Mouse (Mus musculus): ENCODE results near the gene Ralgps1.
"Not testable (repeated sequence)": the region's sequence is repeated elsewhere in the genome, so short reads cannot be mapped to it uniquely, and the experiment has no call there.

The Ralgps1 gene

DNA sequence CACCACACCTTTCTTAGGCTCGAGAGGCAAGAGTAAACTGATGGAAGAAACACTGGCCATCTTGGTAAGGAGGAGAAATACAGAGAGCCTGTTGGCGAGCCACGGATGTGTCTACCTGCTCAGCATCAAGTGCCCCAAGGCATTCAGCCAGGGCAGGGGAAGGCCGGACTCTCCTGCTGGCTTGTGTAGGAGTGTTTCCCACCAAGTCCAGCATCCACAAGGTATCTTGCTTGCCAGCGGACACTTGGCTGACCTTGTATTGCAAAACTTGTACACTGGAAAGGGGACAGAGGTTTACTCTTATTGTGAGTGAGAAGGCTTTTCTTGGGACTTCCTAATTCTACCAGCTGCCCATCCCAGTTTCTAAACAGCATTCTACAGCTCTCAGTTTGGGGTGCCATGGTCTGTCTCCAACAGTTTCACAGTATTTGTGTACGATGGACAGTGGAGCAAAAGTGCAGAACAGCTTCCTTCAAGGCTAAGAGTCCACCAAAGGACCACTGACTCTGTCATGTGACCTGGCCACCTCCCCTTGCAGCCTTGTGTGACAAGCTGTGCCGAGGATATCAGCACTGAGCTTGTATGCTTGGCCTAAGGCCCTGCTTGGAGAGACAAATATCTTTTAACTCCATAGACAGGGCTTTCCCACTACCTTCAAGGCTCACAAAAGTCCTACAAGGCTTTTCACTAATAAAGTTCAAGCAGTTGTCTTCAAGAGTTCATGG lies 236.4 kb downstream of the Ralgps1 start:
- no peak for DNase-seq (ENCODE audit: low spot score in 2 of 2)

GRCm38 (mm10) chr2:33132306-33132705 lies 239.0 kb downstream of the Ralgps1 start:
- no peak for DNase-seq (ENCODE audit: low spot score in 2 of 2)

GRCm38 (mm10) chr2:33131500-33132092 lies 239.7 kb downstream of the Ralgps1 start, which contains the start of gene Garnl3:
Garnl3 (minus strand) TSS chr2:33131654.
- peak; percentile 36 to 51 for DNase-seq (ENCODE audit: low spot score in 2 of 2)

- peak; percentile 98 for DNase-seq (ENCODE audit: low spot score in 2 of 2)
Measured at GRCm38 (mm10) chr2:33130526-33131483, 240.5 kb downstream of the Ralgps1 start.

GRCm38 (mm10) chr2:33130141-33130525 lies 241.2 kb downstream of the Ralgps1 start:
- DNase-seq (ENCODE audit: low spot score in 2 of 2), result no peak

DNA sequence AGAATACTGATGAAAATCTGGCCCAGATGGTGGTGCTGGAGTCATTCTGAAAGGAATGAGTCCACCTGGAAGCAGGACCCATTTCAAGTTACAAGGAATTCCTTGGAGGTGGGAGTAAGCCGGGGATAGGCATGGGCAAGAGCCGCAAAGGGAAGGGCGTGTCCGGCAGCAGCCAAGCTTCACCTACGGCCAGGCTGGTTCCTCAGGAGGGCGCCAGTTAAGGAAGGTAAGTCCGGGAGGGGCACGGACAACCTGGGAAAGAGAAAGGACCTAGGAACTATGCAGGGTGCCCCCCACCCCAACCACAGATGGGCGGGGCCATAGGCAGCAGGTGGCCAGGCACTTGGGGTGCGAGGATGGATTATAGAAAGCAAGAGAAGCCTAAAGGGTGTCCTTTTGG lies 241.6 kb downstream of the Ralgps1 start:
- no peak for DNase-seq (ENCODE audit: low spot score in 2 of 2)

- DNase-seq (ENCODE audit: low spot score in 2 of 2), result no peak
Measured at GRCm38 (mm10) chr2:33129005-33129404, 242.3 kb downstream of the Ralgps1 start.

- no peak for DNase-seq (ENCODE audit: low spot score in 2 of 2)
Measured at GRCm38 (mm10) chr2:33127271-33127670, 244.0 kb downstream of the Ralgps1 start.

DNA sequence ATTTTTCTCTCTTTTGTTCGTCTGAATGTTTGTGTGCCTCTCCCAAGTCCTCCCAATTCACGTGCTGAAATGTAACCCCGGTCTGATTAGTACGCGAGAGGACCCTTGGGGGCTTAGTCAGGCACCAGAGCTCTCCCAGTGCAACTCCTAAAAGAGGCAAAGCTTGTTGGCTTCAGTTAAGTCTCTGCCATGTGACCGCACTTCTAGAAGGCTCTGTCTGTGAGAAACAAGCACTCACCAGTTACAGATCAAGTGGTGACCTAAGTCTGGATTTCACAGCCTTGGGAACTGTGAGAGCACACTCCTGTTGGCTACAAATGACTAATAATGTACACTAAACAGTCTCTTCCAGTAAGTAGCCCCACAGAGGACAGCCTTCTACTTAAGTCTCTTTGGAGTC lies 248.4 kb downstream of the Ralgps1 start:
- no peak for DNase-seq (ENCODE audit: low spot score in 2 of 2)

GRCm38 (mm10) chr2:33100536-33100935 lies 270.8 kb downstream of the Ralgps1 start:
- no peak for DNase-seq (ENCODE audit: low spot score in 2 of 2)

GRCm38 (mm10) chr2:33097326-33097725 lies 274.0 kb downstream of the Ralgps1 start:
- not testable (repeated sequence) for DNase-seq (ENCODE audit: low spot score in 2 of 2)

DNA sequence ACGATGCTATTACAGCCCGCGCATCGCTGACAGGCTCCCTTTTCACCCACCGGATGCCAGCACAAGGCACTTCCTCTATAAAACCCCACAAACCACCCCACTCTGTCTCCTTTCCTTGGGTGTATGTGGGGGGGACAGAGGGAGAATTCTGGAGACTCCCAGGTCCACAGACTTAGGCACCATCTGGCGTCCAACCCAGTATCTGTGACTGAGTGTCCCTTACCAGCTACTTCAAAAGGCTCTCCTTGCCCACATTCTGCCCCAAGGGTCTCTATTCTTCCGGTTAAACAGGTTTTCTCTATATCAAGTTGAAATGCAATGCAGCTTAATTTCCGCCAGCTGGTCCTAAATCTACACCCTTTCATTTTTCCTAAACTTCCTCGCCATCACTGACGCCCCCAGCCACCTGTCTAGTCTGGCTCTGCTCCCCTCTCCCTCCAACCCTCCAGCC lies 276.0 kb downstream of the Ralgps1 start:
- DNase-seq (ENCODE audit: low spot score in 2 of 2), result no peak

DNA sequence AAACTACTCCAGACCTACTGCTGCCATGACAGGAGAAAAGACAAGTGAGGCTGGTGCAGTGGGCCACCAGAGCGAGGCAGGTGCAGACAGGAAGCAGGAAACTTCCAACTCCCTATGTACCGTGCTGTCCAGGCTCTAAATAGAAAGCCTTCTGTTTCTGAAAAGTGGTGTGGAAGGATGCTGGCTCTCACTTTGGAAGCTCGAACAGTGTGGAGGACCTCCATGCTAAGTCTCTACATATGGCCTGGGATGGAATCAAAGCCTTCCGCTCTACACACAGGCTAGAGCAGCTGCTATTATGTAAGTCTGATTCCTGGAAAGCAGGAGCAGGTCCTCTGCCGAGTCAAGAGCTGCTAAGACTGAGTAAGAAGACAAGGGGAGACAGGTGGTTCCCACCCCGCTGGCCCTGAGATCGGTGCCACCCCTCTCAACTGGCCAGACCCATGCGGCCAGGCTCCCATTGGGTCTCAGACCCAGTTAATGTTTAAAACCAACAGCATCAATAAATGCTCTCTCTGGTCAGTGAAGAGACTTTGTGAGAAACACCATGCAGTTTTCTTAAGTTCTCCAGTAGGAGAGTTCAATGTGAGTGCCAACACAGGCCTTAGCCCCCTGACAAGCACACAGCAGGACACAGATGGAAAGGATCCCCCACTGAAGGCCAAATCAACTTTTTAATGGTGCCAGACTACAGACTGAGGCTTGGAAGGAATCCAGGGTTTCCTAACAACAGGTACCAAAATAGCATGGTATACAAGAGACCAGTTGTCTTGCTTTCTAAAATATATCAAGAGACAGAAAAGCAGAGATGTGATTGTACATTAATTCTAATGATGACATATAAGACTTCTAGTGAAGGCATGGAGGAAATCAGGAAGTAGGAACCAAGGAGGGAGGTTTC lies 280.4 kb downstream of the Ralgps1 start:
- DNase-seq (ENCODE audit: low spot score in 2 of 2), result no peak

GRCm38 (mm10) chr2:33090033-33090400 lies 281.3 kb downstream of the Ralgps1 start:
- not testable (repeated sequence) for DNase-seq (ENCODE audit: low spot score in 2 of 2)

DNA sequence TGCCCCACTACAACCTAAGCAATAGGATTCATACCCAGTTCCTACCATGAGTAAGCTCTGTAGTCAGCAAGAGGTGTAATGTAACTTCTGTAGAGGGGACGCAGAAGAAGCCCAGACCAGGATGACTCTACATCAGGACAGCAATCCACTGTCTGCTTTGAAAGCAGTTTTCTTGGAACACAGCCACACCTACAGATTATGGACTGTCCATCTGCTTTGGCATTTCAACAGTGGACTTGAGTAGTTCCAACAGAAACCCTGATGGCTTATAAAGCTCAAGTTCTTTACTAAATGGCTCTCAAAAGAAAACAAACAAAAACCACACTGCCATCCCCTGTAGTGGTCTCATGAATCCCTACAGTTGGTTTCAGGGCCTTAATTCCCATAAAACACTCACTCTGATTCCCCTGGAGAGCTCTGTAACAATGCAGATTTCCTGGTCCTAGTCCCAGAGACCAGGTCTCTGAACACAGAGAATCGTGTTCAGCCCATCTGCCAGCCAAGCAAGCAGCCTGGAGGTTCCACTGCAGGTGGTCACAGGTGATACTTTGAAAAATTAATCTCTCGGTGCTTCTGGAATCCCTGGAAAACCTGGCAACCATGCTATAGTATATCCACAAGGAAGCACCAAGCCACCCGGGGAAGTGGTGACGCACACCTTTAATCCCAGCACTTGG lies 281.8 kb downstream of the Ralgps1 start:
- DNase-seq (ENCODE audit: low spot score in 2 of 2), result no peak

DNA sequence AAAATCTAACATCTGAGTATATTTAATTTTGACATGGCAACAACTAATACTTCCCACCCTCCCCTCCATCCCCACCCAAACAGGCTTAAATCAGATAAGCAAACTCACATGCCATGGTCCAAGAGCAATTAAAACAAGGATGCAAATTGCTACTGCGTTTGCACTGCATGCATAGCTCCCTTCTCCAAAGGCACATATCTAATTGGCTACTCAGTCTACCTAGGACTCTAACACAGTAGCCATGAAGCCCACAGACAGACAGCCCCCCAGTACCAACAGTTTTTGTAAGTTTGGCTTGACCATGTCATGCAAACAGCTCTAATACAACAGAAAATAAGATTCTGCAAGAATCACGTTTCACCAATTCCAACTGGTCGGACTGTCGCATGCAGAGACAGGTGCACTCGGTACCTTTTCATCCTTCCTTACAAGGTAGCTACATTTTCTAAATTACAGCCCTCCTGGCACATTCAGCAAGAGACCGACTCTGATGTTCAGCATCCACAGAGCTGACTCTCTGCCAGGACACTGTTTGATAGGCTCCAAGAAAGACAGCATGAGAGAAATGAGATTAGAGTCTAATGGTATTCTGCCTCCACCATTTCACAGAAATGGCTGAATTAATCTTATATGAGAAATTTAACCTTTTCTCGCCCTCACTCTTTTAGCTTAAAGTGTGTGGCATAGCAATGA lies 284.5 kb downstream of the Ralgps1 start:
- no peak for DNase-seq (ENCODE audit: low spot score in 2 of 2)

- DNase-seq (ENCODE audit: low spot score in 2 of 2), result no peak
Measured at GRCm38 (mm10) chr2:33086016-33086596, 285.2 kb downstream of the Ralgps1 start.

DNA sequence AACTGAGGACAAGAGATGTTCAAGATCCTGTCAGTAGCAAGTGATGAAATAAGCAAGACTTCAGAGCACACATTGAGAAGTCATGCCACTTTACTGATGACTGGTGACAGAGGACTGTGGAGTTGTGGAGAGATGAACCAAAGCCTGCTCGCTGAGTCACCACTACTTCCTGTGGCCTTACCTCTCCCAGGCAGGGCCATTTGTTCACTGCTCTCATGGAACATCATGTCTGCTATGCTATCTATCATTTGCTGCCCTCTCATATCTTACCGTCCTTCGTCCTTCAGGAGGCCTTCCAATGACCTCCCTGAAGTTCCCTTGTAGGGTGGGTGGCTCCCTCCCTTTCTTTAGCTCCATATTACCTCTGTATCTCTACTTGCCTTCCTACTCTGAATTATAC lies 287.1 kb downstream of the Ralgps1 start:
- DNase-seq (ENCODE audit: low spot score in 2 of 2), result no peak

Measured in urinary bladder, postnatal 36 days (tissue).